Mouse (Mus musculus): ENCODE results near the gene Pou2f3.

Pou2f3 gene

GRCm38 (mm10) chr9:43084496-43085362 is 125.4 kb downstream of the Pou2f3 start:
- no peak for DNase-seq (ENCODE audit: extremely low read depth, low read depth, low spot score)

- no peak for DNase-seq (ENCODE audit: extremely low read depth, low read depth, low spot score)
Observed at GRCm38 (mm10) chr9:43083441-43084055, 126.6 kb downstream of the Pou2f3 start.

GRCm38 (mm10) chr9:43078711-43079110 is 131.5 kb downstream of the Pou2f3 start:
- DNase-seq (ENCODE audit: extremely low read depth, low read depth, low spot score) = no peak

GRCm38 (mm10) chr9:43076163-43076562 is 134.0 kb downstream of the Pou2f3 start:
- DNase-seq (ENCODE audit: extremely low read depth, low read depth, low spot score) = no peak

- DNase-seq (ENCODE audit: extremely low read depth, low read depth, low spot score) = no peak
Observed at GRCm38 (mm10) chr9:43074611-43075010, 135.6 kb downstream of the Pou2f3 start.

All from fat pad, adult 2 months (tissue).